Mouse (Mus musculus) G1E (cell line): ENCODE data around the gene Gm4779.

ENCODE experiments used
- CTCF ChIP-seq: IDR thresholded peaks from 2 replicates; pipeline ENCODE4 v1.5.1; 2012; ENCODE audit warnings: low read depth, low read length, inconsistent platforms, mixed read lengths
- GATA1 ChIP-seq: IDR thresholded peaks from 2 replicates; pipeline ENCODE4 v1.6.1; 2012; ENCODE audit warnings: borderline replicate concordance, low read length, inconsistent platforms, mixed read lengths
- POLR2AphosphoS5 ChIP-seq: IDR thresholded peaks from 2 replicates; pipeline ENCODE4 v1.6.1; 2012; ENCODE audit warnings: low read depth, low read length, inconsistent platforms; ENCODE audit not compliant: insufficient replicate concordance
- TAL1 ChIP-seq: conservative IDR thresholded peaks from 2 replicates; pipeline ENCODE4 v1.6.1; 2012; ENCODE audit warnings: low read depth, low read length, inconsistent platforms, mixed read lengths

DNA sequence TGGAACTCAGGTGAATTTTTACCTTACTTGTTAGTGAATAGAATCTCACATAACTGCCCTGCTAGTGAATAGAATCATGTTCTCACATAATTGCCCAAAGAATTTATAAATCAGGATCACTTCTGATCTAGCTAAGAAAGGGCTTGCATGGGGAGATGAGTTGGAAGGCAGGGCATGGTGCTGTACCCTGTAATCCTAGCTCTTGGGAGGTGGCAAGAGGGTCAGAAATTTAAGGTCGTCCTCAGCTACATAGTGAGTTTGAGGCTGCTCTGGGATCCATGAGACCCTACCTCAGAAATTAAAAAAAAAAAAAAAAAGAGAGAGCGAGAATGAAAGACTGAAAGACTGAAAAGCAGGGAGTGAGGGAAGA is 53.2 kb downstream of the Gm4779 start:
- TF ChIP-seq CTCF (no peak), GATA1 (no peak), POLR2AphosphoS5 (no peak), TAL1 (no peak)
